Comparison of ENCODE assay signal across 30 mouse cellular contexts in genomic region chr15:52944592-52944991, GRCm38 (mm10).
DNase-seq lines count a peak whose midpoint lies in the region; ATAC-seq lines count a peak whose summit lies in the region.
"Had no signal": no experiment of that assay in that cellular context is flagged by ENCODE, and none has a peak within 500 bp of the region (broad histone marks: within the 10 kb centered on the region; RNA-seq: fewer than 3 reads in every experiment).

No protein-coding gene starts in this region.

- no peak for DNase-seq in frontal cortex, postnatal 36 days (ENCODE audit: low spot score in 2 of 2)
- peak; percentile 39 for DNase-seq in induced T-regulatory cell, adult 2 months (ENCODE audit: low read depth)
- DNase-seq in T-cell, adult 2 months (ENCODE audit: low spot score) = no peak
- no peak for DNase-seq in kidney, postnatal 14 days
- no peak for DNase-seq in hindbrain, embryonic 10.5 days (ENCODE audit: low spot score)
- DNase-seq: adrenal gland, adult 2 months; adrenal gland, postnatal 14 days; cerebellum, adult 11 months; cerebellum, adult 8-10 months; cerebellum, postnatal 10 days; cerebellum, postnatal 36 days; embryo, embryonic 11 days; gastrocnemius, adult 2 months; gastrocnemius, postnatal 14 days; heart, adult 18-20 months; heart, postnatal 10 days; heart, postnatal 36 days; kidney, adult 11 months had no signal

- WGBS in hindbrain, embryonic 10.5 days = 87% methylated on average over 4 of the region's 4 CpGs

- H3K27ac ChIP-seq in hindbrain, embryonic 10.5 days = no peak overlapping the region
- H3K27ac ChIP-seq: embryonic facial prominence, embryonic 10.5 days; embryonic facial prominence, embryonic 13.5 days; forebrain, embryonic 12.5 days; forebrain, embryonic 15.5 days; gastrocnemius, adult 2 months; heart, embryonic 15.5 days; hindbrain, embryonic 14.5 days; hindbrain, postnatal 0 days; intestine, embryonic 15.5 days had no signal

- H3K27me3 ChIP-seq in hindbrain, embryonic 10.5 days (ENCODE audit: insufficient read depth, poor library complexity, severe bottlenecking) = no peaks in the 10 kb centered on the region
- H3K27me3 ChIP-seq: embryonic facial prominence, embryonic 13.5 days; forebrain, embryonic 12.5 days; forebrain, embryonic 15.5 days; heart, embryonic 12.5 days; heart, embryonic 15.5 days; intestine, embryonic 15.5 days had no signal

- no peaks in the 10 kb centered on the region for H3K36me3 ChIP-seq in hindbrain, embryonic 10.5 days
- H3K36me3 ChIP-seq: embryonic facial prominence, embryonic 10.5 days; embryonic facial prominence, embryonic 13.5 days; forebrain, embryonic 12.5 days; forebrain, embryonic 15.5 days; heart, embryonic 12.5 days; heart, embryonic 15.5 days; intestine, embryonic 15.5 days had no signal

- H3K9me3 ChIP-seq in hindbrain, embryonic 10.5 days = no peaks in the 10 kb centered on the region
- H3K9me3 ChIP-seq: embryonic facial prominence, embryonic 10.5 days; embryonic facial prominence, embryonic 13.5 days; forebrain, embryonic 12.5 days; forebrain, embryonic 15.5 days; heart, embryonic 12.5 days; heart, embryonic 15.5 days; intestine, embryonic 15.5 days had no signal

- no peaks in the 10 kb centered on the region for H3K4me1 ChIP-seq in hindbrain, embryonic 10.5 days (replicated peaks)
- H3K4me1 ChIP-seq: embryonic facial prominence, embryonic 10.5 days; embryonic facial prominence, embryonic 13.5 days; forebrain, embryonic 12.5 days; forebrain, embryonic 15.5 days; heart, embryonic 12.5 days; heart, embryonic 15.5 days; intestine, embryonic 15.5 days had no signal

- no peak overlapping the region for H3K4me3 ChIP-seq in hindbrain, embryonic 10.5 days
- H3K4me3 ChIP-seq: embryonic facial prominence, embryonic 10.5 days; embryonic facial prominence, embryonic 13.5 days; erythroblast, embryonic 14.5 days; forebrain, embryonic 12.5 days; forebrain, embryonic 15.5 days; gastrocnemius, adult 2 months; heart, embryonic 12.5 days; heart, embryonic 15.5 days; intestine, embryonic 15.5 days had no signal

- ATAC-seq in frontal cortex, adult (ENCODE audit: low TSS enrichment) = peak; percentile 55; the same call in 1 of the 2 replicates
- peak; percentile 88 for ATAC-seq in CD4-positive, CD25-positive, alpha-beta regulatory T cell, adult 4 months
- ATAC-seq: forebrain, embryonic 15.5 days; hindbrain, postnatal 0 days; intestine, embryonic 15.5 days had no signal
